Mouse (Mus musculus) neural tube, embryonic 12.5 days (tissue): ENCODE measurements around the gene Fnbp1l. TPM values are rescaled to one million over a fixed set of nuclear protein-coding genes. Genes with fewer than 3 reads are reported as not detected.

Experiments
- ATAC-seq: fragments of 200-750 bp; cut with Nextera tagmentation; 2 replicates; pipeline ENCODE4 v1.8.0; 2017; ENCODE audit warnings: low read depth, mild to moderate bottlenecking, moderate TSS enrichment, moderate library complexity; ENCODE audit not compliant: low FRiP score
- H3K27ac ChIP-seq: fragments of 300-500 bp; sonication (generic); 2 replicates; pipeline ENCODE4 v1.5.1; 2016
- H3K27me3 ChIP-seq: fragments of 300-500 bp; sonication (generic); replicated peaks from 2 replicates; pipeline ENCODE4 v1.6.1; 2016; ENCODE audit warnings: mild to moderate bottlenecking
- H3K36me3 ChIP-seq: fragments of 300-500 bp; sonication (generic); 2 replicates; pipeline ENCODE4 v1.6.1; 2016; ENCODE audit warnings: mild to moderate bottlenecking
- H3K4me1 ChIP-seq: fragments of 300-500 bp; sonication (generic); 2 replicates; pipeline ENCODE4 v1.6.1; 2016
- H3K4me2 ChIP-seq: fragments of 300-500 bp; sonication (generic); replicated peaks from 2 replicates; pipeline ENCODE4 v1.6.1; 2016; ENCODE audit warnings: mild to moderate bottlenecking
- H3K4me3 ChIP-seq: fragments of 300-500 bp; sonication (generic); 2 replicates; pipeline ENCODE4 v1.5.1; 2016
- H3K9ac ChIP-seq: fragments of 300-500 bp; sonication (generic); 2 replicates; pipeline ENCODE4 v1.6.1; 2016; ENCODE audit warnings: mild to moderate bottlenecking
- H3K9me3 ChIP-seq: fragments of 300-500 bp; sonication (generic); 2 replicates; pipeline ENCODE4 v1.6.1; 2016; ENCODE audit warnings: mild to moderate bottlenecking
- WGBS: fragments of 180-500 bp; shearing (Covaris S2); methylation state at CpG from one replicate; pipeline ENCODE4 v1.1.7; 2016; 5-methylcytosine and 5-hydroxymethylcytosine counted together
- microRNA-seq: library from miRNA; unstranded; fragments of <30 nt; microRNA quantifications from one replicate; pipeline ENCODE4, GENCODE M21; 2017
- polyA plus RNA-seq: library from polyadenylated mRNA; unstranded; fragments of >200 nt; fragmentation: Nextera tagmentation; extraction: Ambion mirVana; gene quantifications from 2 replicates; pipeline ENCODE4 v1.2.1, GENCODE M21; 2016

The Fnbp1l gene
- polyA plus RNA-seq, 1 experiment from 2014 or later, result 118 TPM

DNA sequence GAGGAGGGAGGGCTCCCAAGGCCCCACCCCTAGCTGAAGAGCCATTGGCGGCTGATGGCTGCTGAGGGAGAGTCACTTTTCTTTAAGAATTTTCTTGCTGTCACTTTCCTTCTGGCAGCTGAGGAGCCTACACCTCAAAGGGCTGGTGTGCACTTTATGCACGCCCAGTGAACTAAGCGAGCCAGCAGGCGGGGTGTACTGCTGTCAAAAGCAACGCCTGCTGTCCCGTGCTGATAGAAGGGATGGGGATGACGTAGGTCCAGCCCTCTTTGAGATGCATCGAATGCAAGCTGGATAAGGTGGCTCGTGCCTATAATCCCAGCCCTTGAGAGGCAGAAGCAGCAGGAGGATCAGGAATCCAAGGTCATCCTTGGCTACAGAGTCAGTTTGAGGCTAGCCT lies 118.6 kb downstream of the Fnbp1l start:
- Histone ChIP-seq H3K4me1 (no peaks in the 10 kb centered on the region), H3K27me3 (no peaks in the 10 kb centered on the region), H3K4me3 (no peak overlapping the region), H3K9me3 (no peaks in the 10 kb centered on the region), H3K9ac (no peak overlapping the region), H3K27ac (no peak overlapping the region), H3K4me2 (no peak overlapping the region), H3K36me3 (no peaks in the 10 kb centered on the region)
- WGBS, result 85% methylated on average over 9 of the region's 9 CpGs
- no peak for ATAC-seq

DNA sequence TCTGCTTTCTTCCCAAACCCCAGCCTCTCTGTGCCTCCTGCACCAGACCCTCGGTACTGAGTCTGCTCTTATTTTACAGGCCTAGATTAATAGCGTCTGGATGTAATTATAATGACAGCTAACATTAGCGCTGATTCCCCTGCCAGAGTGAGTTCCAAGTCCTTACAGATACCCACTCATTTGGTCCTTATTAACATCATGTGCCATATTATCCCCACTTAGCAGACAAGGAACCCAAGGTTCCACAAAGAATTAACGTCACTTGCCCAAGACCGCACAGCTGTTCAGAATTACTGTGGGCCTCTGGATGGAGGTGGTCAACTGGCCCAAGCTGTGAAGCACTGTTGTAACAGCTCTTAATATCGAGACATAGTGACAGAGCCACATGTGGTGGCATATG lies 119.9 kb downstream of the Fnbp1l start:
- H3K27ac ChIP-seq, result no peak overlapping the region
- WGBS, result 78% methylated on average over 6 of the region's 6 CpGs
- no peak overlapping the region for H3K4me2 ChIP-seq
- H3K9me3 ChIP-seq, result no peaks in the 10 kb centered on the region
- no peaks in the 10 kb centered on the region for H3K27me3 ChIP-seq
- no peak overlapping the region for H3K4me3 ChIP-seq
- no peak for ATAC-seq
- no peaks in the 10 kb centered on the region for H3K36me3 ChIP-seq
- no peak overlapping the region for H3K9ac ChIP-seq
- H3K4me1 ChIP-seq, result no peaks in the 10 kb centered on the region

- no peak for ATAC-seq
- Histone ChIP-seq H3K27ac (no peak overlapping the region), H3K4me1 (no peaks in the 10 kb centered on the region; the same call in 1 of the 2 replicates), H3K4me3 (no peak overlapping the region), H3K9ac (no peak overlapping the region), H3K4me2 (no peak overlapping the region), H3K27me3 (no peaks in the 10 kb centered on the region), H3K9me3 (no peaks in the 10 kb centered on the region), H3K36me3 (no peaks in the 10 kb centered on the region)
- WGBS, result 86% methylated on average over 7 of the region's 7 CpGs
Observed at GRCm38 (mm10) chr3:122498528-122498927, 121.0 kb downstream of the Fnbp1l start.

DNA sequence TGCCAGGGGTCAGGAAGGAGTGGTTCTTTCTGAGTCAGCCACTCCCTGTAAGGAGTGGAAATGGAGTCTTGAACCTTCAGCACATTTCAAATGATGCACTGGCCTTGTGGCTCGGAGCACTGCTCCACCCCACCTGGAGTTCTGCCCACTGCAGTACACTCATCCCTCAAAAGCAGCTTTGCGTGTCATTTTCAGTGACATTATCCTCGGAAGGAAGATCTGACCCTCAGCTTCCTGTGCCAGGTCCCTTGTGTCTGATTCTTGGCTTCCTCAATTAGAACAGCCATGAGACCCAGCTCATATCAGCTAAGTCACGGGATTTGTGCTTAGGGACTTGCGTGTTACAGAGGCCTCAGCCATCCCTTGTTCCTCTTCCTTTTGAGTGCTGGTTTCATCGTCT lies 121.6 kb downstream of the Fnbp1l start:
- Histone ChIP-seq H3K36me3 (no peaks in the 10 kb centered on the region), H3K27me3 (no peaks in the 10 kb centered on the region), H3K27ac (no peak overlapping the region), H3K4me3 (no peak overlapping the region), H3K4me2 (no peak overlapping the region), H3K4me1 (no peaks in the 10 kb centered on the region; the same call in 1 of the 2 replicates), H3K9ac (no peak overlapping the region), H3K9me3 (no peaks in the 10 kb centered on the region)
- no peak for ATAC-seq
- WGBS, result 84% methylated on average over 6 of the region's 6 CpGs

- no peak for ATAC-seq
- no peaks in the 10 kb centered on the region for H3K27me3 ChIP-seq
- no peak overlapping the region for H3K27ac ChIP-seq
- 60% methylated on average over 6 of the region's 6 CpGs for WGBS
- H3K9me3 ChIP-seq, result no peaks in the 10 kb centered on the region
- H3K4me3 ChIP-seq, result no peak overlapping the region
- H3K4me1 ChIP-seq, result no peaks in the 10 kb centered on the region; the same call in 1 of the 2 replicates
- H3K36me3 ChIP-seq, result no peaks in the 10 kb centered on the region
- no peak overlapping the region for H3K4me2 ChIP-seq
- H3K9ac ChIP-seq, result no peak overlapping the region
Observed at GRCm38 (mm10) chr3:122494764-122495163, 124.8 kb downstream of the Fnbp1l start.

DNA sequence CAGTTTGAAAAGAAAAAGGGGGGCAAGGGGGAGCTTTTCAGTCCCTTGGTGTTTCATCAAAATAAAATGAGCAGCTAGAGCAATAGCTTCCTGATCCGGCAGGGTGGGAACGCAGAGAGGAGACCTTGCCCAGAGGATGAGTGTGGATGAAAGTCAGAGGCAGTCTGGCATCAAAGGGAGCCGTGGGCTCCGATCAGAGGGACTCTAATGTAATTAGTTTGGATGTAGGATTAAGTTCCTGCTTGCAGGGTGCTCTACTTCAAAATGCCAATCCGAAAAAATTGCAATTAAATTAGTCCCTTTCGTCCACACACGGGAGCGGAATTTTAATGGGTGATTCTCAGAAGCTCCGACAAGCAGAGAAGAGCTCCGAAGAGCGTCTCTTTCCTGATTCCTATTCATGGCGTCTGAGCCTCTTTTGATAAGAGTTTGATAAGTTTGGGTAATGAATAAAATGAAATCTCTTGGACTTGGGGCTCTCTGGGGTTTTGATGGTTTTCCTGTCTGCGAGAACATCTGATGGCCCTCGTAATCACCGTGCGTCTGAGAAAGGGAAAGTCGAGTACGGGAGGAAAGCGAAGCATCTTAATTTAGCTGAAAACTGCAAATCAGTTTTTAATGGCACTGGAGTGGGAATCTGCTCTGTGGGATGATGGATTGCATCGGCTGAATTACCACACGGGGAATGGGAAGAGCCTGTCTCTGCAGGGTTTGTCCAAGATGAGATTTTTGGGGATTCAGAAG lies 126.5 kb downstream of the Fnbp1l start:
- H3K27me3 ChIP-seq, result no peaks in the 10 kb centered on the region
- 74% methylated on average over 21 of the region's 21 CpGs for WGBS
- no peaks in the 10 kb centered on the region for H3K36me3 ChIP-seq
- no peaks in the 10 kb centered on the region; the same call in 1 of the 2 replicates for H3K4me1 ChIP-seq
- H3K27ac ChIP-seq, result no peak overlapping the region
- ATAC-seq, result no peak
- H3K4me3 ChIP-seq, result no peak overlapping the region
- no peak overlapping the region for H3K4me2 ChIP-seq
- no peak overlapping the region for H3K9ac ChIP-seq
- no peaks in the 10 kb centered on the region for H3K9me3 ChIP-seq

DNA sequence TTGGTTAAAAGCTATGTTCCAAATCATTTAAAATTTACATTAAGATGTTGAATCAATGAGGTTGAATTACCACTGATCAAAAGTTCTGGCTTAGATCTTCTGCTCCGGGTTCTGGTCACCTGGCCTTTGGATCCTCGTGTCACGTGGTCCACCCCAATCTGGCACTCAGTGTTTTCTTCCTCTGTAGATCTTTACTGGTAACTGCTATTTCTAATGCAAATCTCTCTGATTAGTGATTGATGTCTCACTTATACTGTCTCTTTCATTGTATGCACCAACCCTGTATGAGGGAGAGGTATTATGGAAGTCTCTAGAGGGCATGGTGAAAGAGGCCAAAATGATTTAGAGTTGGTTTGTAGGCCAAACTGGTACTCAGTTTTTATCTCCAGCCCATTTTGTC lies 127.5 kb downstream of the Fnbp1l start:
- Histone ChIP-seq H3K27ac (no peak overlapping the region), H3K27me3 (no peaks in the 10 kb centered on the region), H3K36me3 (no peaks in the 10 kb centered on the region), H3K9ac (no peak overlapping the region), H3K4me1 (no peaks in the 10 kb centered on the region; the same call in 1 of the 2 replicates), H3K4me3 (no peak overlapping the region), H3K4me2 (no peak overlapping the region), H3K9me3 (no peaks in the 10 kb centered on the region)
- ATAC-seq, result no peak
- WGBS, result 89% methylated on average over 3 of the region's 3 CpGs

DNA sequence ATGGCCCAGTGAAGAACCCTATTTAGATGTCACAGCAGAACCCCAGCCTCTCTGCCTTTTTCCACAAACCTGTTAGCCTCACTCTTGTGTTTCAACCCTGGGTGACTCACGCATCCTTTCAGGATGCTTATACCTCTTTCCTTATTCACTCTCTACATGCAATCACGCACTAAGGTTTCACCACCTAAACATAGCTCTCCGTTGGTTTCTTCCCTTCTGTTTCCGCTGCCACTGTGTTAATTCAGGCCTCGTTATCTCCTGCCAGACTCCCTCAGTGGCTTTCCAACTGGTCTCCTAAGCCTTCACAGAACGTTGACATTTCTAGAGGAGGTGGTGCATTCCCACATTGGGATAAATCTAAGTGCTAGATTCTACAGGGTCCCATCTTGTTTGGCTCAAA lies 128.9 kb downstream of the Fnbp1l start:
- Histone ChIP-seq H3K9me3 (no peaks in the 10 kb centered on the region), H3K36me3 (no peaks in the 10 kb centered on the region), H3K9ac (no peak overlapping the region), H3K4me2 (no peak overlapping the region), H3K27me3 (no peaks in the 10 kb centered on the region), H3K4me3 (no peak overlapping the region), H3K27ac (no peak overlapping the region), H3K4me1 (no peaks in the 10 kb centered on the region; the same call in 1 of the 2 replicates)
- WGBS, result 89% methylated on average over 6 of the region's 6 CpGs
- ATAC-seq, result no peak

Small RNA genes within 50 kb of the gene (microRNA-seq; reads per million reads assigned to microRNA genes)
- not detected for gene Mir7657

Other genes with a start within 250 kb of the Fnbp1l start
- gene Pde5a, start 109.2 kb upstream of the Fnbp1l start, polyA plus RNA-seq, result 2.7 and 2.9 TPM in 2 replicates